Mouse (Mus musculus): ENCODE results near the gene Pik3r1.

DNA sequence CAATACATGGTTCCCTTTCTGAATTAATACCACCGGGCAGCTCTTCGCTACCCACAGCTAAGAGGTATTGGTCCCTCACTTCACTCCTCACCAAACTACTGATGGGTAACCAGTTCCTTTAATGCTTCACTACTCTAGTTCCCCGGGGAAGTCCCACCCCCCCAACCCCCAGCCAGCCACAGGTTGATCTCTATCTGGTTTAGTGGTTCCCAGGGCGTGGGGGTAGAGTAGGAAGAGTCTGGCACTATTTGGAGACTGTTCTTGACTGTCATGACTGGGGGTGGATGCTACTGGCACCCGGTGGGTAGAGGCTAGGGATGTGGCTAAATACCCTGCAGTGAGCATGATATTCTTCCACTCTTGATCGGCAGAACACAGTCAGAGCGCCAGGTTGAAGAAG is 61.6 kb downstream of the Pik3r1 start:
- TF ChIP-seq POLR2A (IDR thresholded peaks at IDR 0.05; ENCODE audit: insufficient read depth, low read depth, low read length) (no peak), CTCF (IDR thresholded peaks at IDR 0.05) (no peak)

Data from heart, adult 2 months (tissue).